Mouse (Mus musculus) T-helper 2 cell (primary cell): ENCODE data around the gene Bcat2.

Experiments used
- in situ Hi-C: fragments of 300-600 bp; cut with MboI, MseI; formaldehyde crosslinking; loops from one replicate; pipeline ENCODE4 v1.15.1; 2025; ENCODE audit warnings: high pct_unique_total_duplicates

Bcat2 gene

GRCm38 (mm10) chr7:45624718-45625117 lies 54.8 kb downstream of the Bcat2 start:
- in situ Hi-C loops: no loop called here

- in situ Hi-C loops: no loop called here
Observed at GRCm38 (mm10) chr7:45625481-45625880, 55.5 kb downstream of the Bcat2 start.

GRCm38 (mm10) chr7:45626571-45627076 lies 56.7 kb downstream of the Bcat2 start:
- in situ Hi-C loops: no loop called here

GRCm38 (mm10) chr7:45627261-45627660 lies 57.3 kb downstream of the Bcat2 start, which contains the start of gene Rasip1:
Gene Rasip1, plus strand, starts transcription at chr7:45627488.
- in situ Hi-C loops: no loop called here

GRCm38 (mm10) chr7:45628364-45629294 lies 58.7 kb downstream of the Bcat2 start:
- in situ Hi-C loops: no loop called here

- in situ Hi-C loops: no loop called here
Observed at GRCm38 (mm10) chr7:45630064-45630907, 60.3 kb downstream of the Bcat2 start.

GRCm38 (mm10) chr7:45632499-45632898 lies 62.5 kb downstream of the Bcat2 start:
- in situ Hi-C loops: no loop called here

GRCm38 (mm10) chr7:45634946-45635681 lies 65.2 kb downstream of the Bcat2 start:
- in situ Hi-C loops: no loop called here

GRCm38 (mm10) chr7:45635711-45636688 lies 66.0 kb downstream of the Bcat2 start:
- in situ Hi-C loops: no loop called here

- in situ Hi-C loops: no loop called here
Observed at GRCm38 (mm10) chr7:45637710-45638109, 67.8 kb downstream of the Bcat2 start.

- in situ Hi-C loops: no loop called here
Observed at GRCm38 (mm10) chr7:45638623-45639401, 68.9 kb downstream of the Bcat2 start.
